Mouse (Mus musculus) mature B cell (primary cell): ENCODE measurements at regions not wholly inside any gene's neighbourhood (a gene's known extent, or its start where the extent isn't known, plus 50 kb on each side); places are given as distances from the start of the nearest gene placed in this dataset.
"Not testable (repeated sequence)": the region's sequence is repeated elsewhere in the genome, so short reads cannot be mapped to it uniquely, and the experiment has no call there.

ENCODE experiments used
- in situ Hi-C: fragments of 300-500 bp; cut with MboI; formaldehyde crosslinking; loops from 2 replicates; pipeline ENCODE4 v1.14.3; 2019

- in situ Hi-C loops: no loop called here
Observed at GRCm38 (mm10) chr16:50779030-50779784, 188.3 kb upstream of the Ccdc54 start.

- in situ Hi-C loops: not testable (repeated sequence)
Observed at GRCm38 (mm10) chr16:50774699-50775098, 183.7 kb upstream of the Ccdc54 start.

- in situ Hi-C loops: no loop called here
Observed at GRCm38 (mm10) chr16:50766055-50766770, 175.3 kb upstream of the Ccdc54 start.

GRCm38 (mm10) chr16:50762096-50762495 is 171.1 kb upstream of the Ccdc54 start:
- in situ Hi-C loops: no loop called here

GRCm38 (mm10) chr16:50759979-50760378 is 169.0 kb upstream of the Ccdc54 start:
- in situ Hi-C loops: no loop called here

- in situ Hi-C loops: no loop called here
Observed at GRCm38 (mm10) chr16:50756696-50757095, 165.7 kb upstream of the Ccdc54 start.

GRCm38 (mm10) chr16:50753612-50754389 is 162.8 kb upstream of the Ccdc54 start:
- in situ Hi-C loops: no loop called here

GRCm38 (mm10) chr16:50753046-50753445 is 162.1 kb upstream of the Ccdc54 start:
- in situ Hi-C loops: no loop called here

GRCm38 (mm10) chr16:50752277-50752600 is 161.3 kb upstream of the Ccdc54 start:
- in situ Hi-C loops: no loop called here

- in situ Hi-C loops: no loop called here
Observed at GRCm38 (mm10) chr16:50751495-50752276, 160.7 kb upstream of the Ccdc54 start.

- in situ Hi-C loops: loop anchor here (25.0 kb wide), 1 partner anchor 535 kb away; no protein-coding TSS in a partner anchor
Observed at GRCm38 (mm10) chr16:50747698-50748097, 156.7 kb upstream of the Ccdc54 start.

GRCm38 (mm10) chr16:50745723-50746122 is 154.8 kb upstream of the Ccdc54 start:
- in situ Hi-C loops: loop anchor here (25.0 kb wide), 1 partner anchor 533 kb away; no protein-coding TSS in a partner anchor

GRCm38 (mm10) chr16:50737396-50737843 is 146.5 kb upstream of the Ccdc54 start:
- in situ Hi-C loops: loop anchor here (10.0 to 25.0 kb wide), 3 partner anchors 303 to 525 kb away; partner anchors contain the start of gene Bbx

- in situ Hi-C loops: loop anchor here (10.0 to 25.0 kb wide), 3 partner anchors 302 to 524 kb away; partner anchors contain the start of gene Bbx
Observed at GRCm38 (mm10) chr16:50736151-50737047, 145.4 kb upstream of the Ccdc54 start.

- in situ Hi-C loops: loop anchor here (5.0 to 25.0 kb wide), 4 partner anchors 201 to 521 kb away; partner anchors contain the start of gene Bbx
Observed at GRCm38 (mm10) chr16:50733359-50733758, 142.4 kb upstream of the Ccdc54 start.

GRCm38 (mm10) chr16:50732082-50733006 is 141.4 kb upstream of the Ccdc54 start:
- in situ Hi-C loops: loop anchor here (5.0 to 25.0 kb wide), 4 partner anchors 200 to 520 kb away; partner anchors contain the start of gene Bbx

- in situ Hi-C loops: loop anchor here (25.0 kb wide), 1 partner anchor 517 kb away; no protein-coding TSS in a partner anchor
Observed at GRCm38 (mm10) chr16:50729341-50729740, 138.4 kb upstream of the Ccdc54 start.

GRCm38 (mm10) chr16:50723144-50723543 is 132.2 kb upstream of the Ccdc54 start:
- in situ Hi-C loops: no loop called here
